Comparison of ENCODE assay signal across 8 mouse cellular contexts in the genomic region with DNA sequence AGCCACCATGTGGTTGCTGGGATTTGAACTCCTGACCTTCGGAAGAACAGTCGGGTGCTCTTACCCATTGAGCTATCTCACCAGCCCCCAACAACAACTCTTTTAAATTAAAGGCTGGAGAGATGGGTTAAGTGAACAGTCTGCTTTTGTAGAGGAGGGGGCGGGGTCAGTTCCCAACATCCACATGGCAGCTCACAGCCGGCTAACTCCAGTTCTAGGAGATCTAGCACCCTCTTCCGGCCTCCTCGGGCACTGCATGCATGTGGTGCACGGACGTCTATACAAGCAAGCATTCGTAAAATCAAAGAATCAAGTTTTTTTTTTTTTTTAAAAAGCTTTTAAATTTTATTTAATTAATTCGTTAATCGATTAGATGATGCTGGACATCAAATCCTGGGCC. TPM values are rescaled to one million over a fixed set of nuclear protein-coding genes. Genes with fewer than 3 reads are reported as not detected.
DNase-seq lines count a peak whose midpoint lies in the region; ATAC-seq and TF ChIP-seq lines count a peak whose summit lies in the region.

No protein-coding gene starts in this region.

- no peaks in the 10 kb centered on the region for H3K9me3 ChIP-seq in embryonic facial prominence, embryonic 11.5 days (replicated peaks; ENCODE audit: control insufficient read depth, low read length)
- no peaks in the 10 kb centered on the region for H3K9me3 ChIP-seq in liver, embryonic 14.5 days (ENCODE audit: control insufficient read depth, low read length)

- H3K27ac ChIP-seq in embryonic facial prominence, embryonic 11.5 days (replicated peaks; ENCODE audit: low read depth, low read length) = no peak overlapping the region
- H3K27ac ChIP-seq in liver, embryonic 14.5 days = no peak overlapping the region

- no peak for TF ChIP-seq EP300 in liver, embryonic 14.5 days (IDR thresholded peaks at IDR 0.05; ENCODE audit: low read depth)

- H3K4me1 ChIP-seq in embryonic facial prominence, embryonic 11.5 days (ENCODE audit: control insufficient read depth, insufficient read depth, low read length) = no peaks in the 10 kb centered on the region; the same call in 1 of the 2 replicates
- no peaks in the 10 kb centered on the region for H3K4me1 ChIP-seq in liver, embryonic 14.5 days (replicated peaks; ENCODE audit: control insufficient read depth in 2 of 2, insufficient read depth in 2 of 2, low read length in 1 of 2)

- no peaks in the 10 kb centered on the region for H3K36me3 ChIP-seq in embryonic facial prominence, embryonic 11.5 days (replicated peaks; ENCODE audit: control insufficient read depth, insufficient read depth, low read depth, low read length)
- no peaks in the 10 kb centered on the region for H3K36me3 ChIP-seq in liver, embryonic 14.5 days (replicated peaks; ENCODE audit: control insufficient read depth, insufficient read depth, low read depth)

- H3K4me2 ChIP-seq in embryonic facial prominence, embryonic 11.5 days (ENCODE audit: low read depth, low read length) = no peak overlapping the region
- H3K4me2 ChIP-seq in liver, embryonic 14.5 days (ENCODE audit: low read depth) = no peak overlapping the region

- H3K4me3 ChIP-seq in embryonic facial prominence, embryonic 11.5 days (ENCODE audit: low read depth, low read length) = no peak overlapping the region
- H3K4me3 ChIP-seq in liver, embryonic 14.5 days (ENCODE audit: insufficient read depth in 1 of 2, low read depth in 2 of 2, low read length in 2 of 2) = no peak overlapping the region

- WGBS in embryonic facial prominence, embryonic 11.5 days = 29% methylated on average over 11 of the region's 11 CpGs
- 14% methylated on average over 11 of the region's 11 CpGs for WGBS in liver, embryonic 14.5 days (ENCODE audit: insufficient replicate concordance)

- H3K9ac ChIP-seq in embryonic facial prominence, embryonic 11.5 days (replicated peaks; ENCODE audit: low read length) = no peak overlapping the region
- H3K9ac ChIP-seq in liver, embryonic 14.5 days (replicated peaks) = no peak overlapping the region

- peaks cover 29% of the 10 kb centered on the region for H3K27me3 ChIP-seq in embryonic facial prominence, embryonic 11.5 days (ENCODE audit: control insufficient read depth, insufficient read depth, low read length)
- peaks cover 36% of the 10 kb centered on the region for H3K27me3 ChIP-seq in liver, embryonic 14.5 days (ENCODE audit: control insufficient read depth, insufficient read depth, low read length)

- peak; percentile 77 for TF ChIP-seq CTCF in liver, embryonic 14.5 days (IDR thresholded peaks at IDR 0.05; ENCODE audit: low read depth)

- peak; percentile 65 to 66 for DNase-seq in left cerebral cortex, adult 18-20 months (ENCODE audit: low spot score in 2 of 2)
- no peak for DNase-seq in left cerebral cortex, adult 11 months (ENCODE audit: low spot score)
- peak; percentile 91 for DNase-seq in adrenal gland, postnatal 10 days
- DNase-seq in embryonic facial prominence, embryonic 11.5 days (ENCODE audit: low spot score) = peak; percentile 75
- peak; percentile 86 for DNase-seq in induced T-regulatory cell, adult 2 months (ENCODE audit: low read depth)
- peak; percentile 26 to 44 (median 37) for DNase-seq in liver, embryonic 14.5 days (ENCODE audit: low read depth in 3 of 3, low spot score in 3 of 3)
- peak; percentile 75 to 82 for DNase-seq in right cerebral cortex, postnatal 10 days (ENCODE audit: low spot score in 2 of 2)
- peak; percentile 89 for DNase-seq in urinary bladder, postnatal 14 days (ENCODE audit: low spot score)

- no peak for ATAC-seq in embryonic facial prominence, embryonic 11.5 days (replicated peaks; ENCODE audit: insufficient number of reproducible peaks, low FRiP score, low TSS enrichment, low read depth)
- ATAC-seq in liver, embryonic 14.5 days (ENCODE audit: insufficient read depth) = no peak

RNA-seq across cellular contexts. Expression of a gene that starts 2.9 kb away (rescaled TPM):
- not detected for total RNA-seq in left cerebral cortex, adult 18-20 months (2021)
- under 1 TPM in 1 of 2 experiments, not detected in 1; 0.82 TPM for total RNA-seq in adrenal gland, postnatal 10 days (2021)
- polyA plus RNA-seq in embryonic facial prominence, embryonic 11.5 days (2014; fragmentation: Nextera tagmentation; extraction: Ambion mirVana) = 2.8 and 2.9 TPM in 2 replicates
- 18.2 and 31.2 TPM in 2 replicates for polyA plus RNA-seq in liver, embryonic 14.5 days (2012; rRNA removed)
- 19.3 and 23.2 TPM in 2 replicates for polyA plus RNA-seq in liver, embryonic 14.5 days (2014; fragmentation: Nextera tagmentation; extraction: Ambion mirVana)

RNA-seq across cellular contexts. Expression of a gene that starts 32.3 kb away (rescaled TPM):
- under 1 TPM; 0.68 to 0.86 TPM for total RNA-seq in left cerebral cortex, adult 18-20 months (2021)
- total RNA-seq in adrenal gland, postnatal 10 days (2021) = 10 to 100 TPM in 1 of 2 experiments, 1 to 10 TPM in 1; 6.5 to 15.0 TPM
- polyA plus RNA-seq in embryonic facial prominence, embryonic 11.5 days (2014; fragmentation: Nextera tagmentation; extraction: Ambion mirVana) = 0.58 and 1.0 TPM in 2 replicates
- 7.2 and 13.2 TPM in 2 replicates for polyA plus RNA-seq in liver, embryonic 14.5 days (2012; rRNA removed)
- polyA plus RNA-seq in liver, embryonic 14.5 days (2014; fragmentation: Nextera tagmentation; extraction: Ambion mirVana) = 9.4 and 9.8 TPM in 2 replicates

RNA-seq across cellular contexts. Expression of a gene that starts 43.1 kb away (rescaled TPM):
- 100 to 1,000 TPM; 110 to 119 TPM for total RNA-seq in left cerebral cortex, adult 18-20 months (2021)
- 100 to 1,000 TPM; 135 to 153 TPM for total RNA-seq in adrenal gland, postnatal 10 days (2021)
- polyA plus RNA-seq in embryonic facial prominence, embryonic 11.5 days (2014; fragmentation: Nextera tagmentation; extraction: Ambion mirVana) = 178 and 197 TPM in 2 replicates
- polyA plus RNA-seq in liver, embryonic 14.5 days (2012; rRNA removed) = 41.3 and 54.3 TPM in 2 replicates
- polyA plus RNA-seq in liver, embryonic 14.5 days (2014; fragmentation: Nextera tagmentation; extraction: Ambion mirVana) = 33.7 and 39.4 TPM in 2 replicates

RNA-seq across cellular contexts. Expression of a gene that starts 45.0 kb away (rescaled TPM):
- total RNA-seq in left cerebral cortex, adult 18-20 months (2021) = 10 to 100 TPM; 11.9 to 13.3 TPM
- 100 to 1,000 TPM; 386 to 453 TPM for total RNA-seq in adrenal gland, postnatal 10 days (2021)
- 1,085 and 1,117 TPM in 2 replicates for polyA plus RNA-seq in embryonic facial prominence, embryonic 11.5 days (2014; fragmentation: Nextera tagmentation; extraction: Ambion mirVana)
- 48.5 and 71.0 TPM in 2 replicates for polyA plus RNA-seq in liver, embryonic 14.5 days (2012; rRNA removed)
- 161 and 167 TPM in 2 replicates for polyA plus RNA-seq in liver, embryonic 14.5 days (2014; fragmentation: Nextera tagmentation; extraction: Ambion mirVana)

Comparison
In these comparisons a context has a peak if more than half of its experiments do, and no peak if none do; other contexts are left out.
1. RNA of a gene that starts 32.3 kb away (total RNA-seq): 6.5 to 15.0 TPM in adrenal gland, postnatal 10 days; 0.68 to 0.86 TPM in left cerebral cortex, adult 18-20 months; every median in the first group is over 4 times any median in the second.